Mouse (Mus musculus) midbrain, embryonic 16.5 days (tissue): ENCODE results near the gene Clba1. TPM values are rescaled to one million over a fixed set of nuclear protein-coding genes. Genes with fewer than 3 reads are reported as not detected.

Experiments used
- ATAC-seq: fragments of 200-750 bp; cut with Nextera tagmentation; 2 replicates; pipeline ENCODE4 v1.8.0; 2017; ENCODE audit warnings: moderate TSS enrichment
- H3K27ac ChIP-seq: fragments of 300-500 bp; sonication (generic); 2 replicates; pipeline ENCODE4 v1.5.1; 2014; ENCODE audit warnings: mild to moderate bottlenecking, low read length, mixed read lengths
- H3K27me3 ChIP-seq: fragments of 300-500 bp; sonication (generic); 2 replicates; pipeline ENCODE4 v1.6.1; 2014; ENCODE audit warnings: low read depth, low read length, mixed read lengths; ENCODE audit not compliant: control insufficient read depth, insufficient read depth
- H3K36me3 ChIP-seq: fragments of 300-500 bp; sonication (generic); 2 replicates; pipeline ENCODE4 v1.6.1; 2014; ENCODE audit warnings: mild to moderate bottlenecking, low read length, moderate library complexity, mixed read lengths; ENCODE audit not compliant: control insufficient read depth, insufficient read depth
- H3K4me1 ChIP-seq: fragments of 300-500 bp; sonication (generic); 2 replicates; pipeline ENCODE4 v1.6.1; 2014; ENCODE audit warnings: mild to moderate bottlenecking, low read length, mixed read lengths; ENCODE audit not compliant: control insufficient read depth, insufficient read depth
- H3K4me2 ChIP-seq: fragments of 300-500 bp; sonication (generic); 2 replicates; pipeline ENCODE4 v1.6.1; 2014; ENCODE audit warnings: mild to moderate bottlenecking, low read length, mixed read lengths
- H3K4me3 ChIP-seq: fragments of 300-500 bp; sonication (generic); 2 replicates; pipeline ENCODE4 v1.5.1; 2014; ENCODE audit warnings: low read depth, mild to moderate bottlenecking, low read length, moderate library complexity, mixed read lengths
- H3K9ac ChIP-seq: fragments of 300-500 bp; sonication (generic); 2 replicates; pipeline ENCODE4 v1.6.1; 2014; ENCODE audit warnings: low read depth, low read length, mixed read lengths
- H3K9me3 ChIP-seq: fragments of 300-500 bp; sonication (generic); replicated peaks from 2 replicates; pipeline ENCODE4 v1.6.1; 2014; ENCODE audit warnings: mild to moderate bottlenecking, low read length, mixed read lengths; ENCODE audit not compliant: control insufficient read depth, poor library complexity, severe bottlenecking
- WGBS: fragments of 180-500 bp; shearing (Covaris S2); extraction: QIAGEN DNeasy Blood & Tissue Kit; methylation state at CpG from one replicate; pipeline ENCODE4 v1.1.7; 2014; 5-methylcytosine and 5-hydroxymethylcytosine counted together
- polyA plus RNA-seq: library from polyadenylated mRNA; unstranded; fragments of >200 nt; fragmentation: Nextera tagmentation; extraction: Ambion mirVana; gene quantifications from 2 replicates; pipeline ENCODE4 v1.2.1, GENCODE M21; 2015

The Clba1 gene
- polyA plus RNA-seq, 1 experiment from 2014 or later: 25.2 TPM

DNA sequence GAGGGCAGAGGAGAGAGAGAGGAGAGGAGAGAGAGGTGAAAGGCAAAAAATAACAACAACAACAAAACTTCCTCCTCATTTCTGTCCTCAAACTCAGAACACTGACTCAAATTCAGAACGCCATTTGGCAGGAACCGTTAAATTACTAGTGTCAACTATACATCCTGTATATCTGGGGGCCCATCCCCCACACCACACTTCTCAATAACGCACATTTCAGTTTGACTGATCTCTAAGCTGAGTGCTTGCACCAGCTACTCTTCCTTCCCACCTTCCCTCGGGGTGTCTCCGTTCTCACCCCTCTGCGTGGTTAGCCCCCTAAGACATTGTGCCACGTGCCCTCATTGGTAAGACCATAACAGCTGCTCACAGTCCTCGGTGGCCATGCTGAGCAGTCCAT is 51.2 kb downstream of the Clba1 start:
- 83% methylated on average over 8 of the region's 8 CpGs for WGBS
- ATAC-seq: no peak
- Histone ChIP-seq H3K27ac (no peak overlapping the region), H3K27me3 (no peaks in the 10 kb centered on the region), H3K4me2 (no peak overlapping the region), H3K9me3 (no peaks in the 10 kb centered on the region), H3K9ac (no peak overlapping the region), H3K4me1 (no peaks in the 10 kb centered on the region), H3K4me3 (no peak overlapping the region), H3K36me3 (no peaks in the 10 kb centered on the region)

GRCm38 (mm10) chr12:112860765-112861164 is 52.0 kb downstream of the Clba1 start:
- Histone ChIP-seq H3K4me1 (no peaks in the 10 kb centered on the region), H3K4me2 (no peak overlapping the region), H3K27me3 (no peaks in the 10 kb centered on the region), H3K9ac (no peak overlapping the region), H3K9me3 (no peaks in the 10 kb centered on the region), H3K27ac (no peak overlapping the region), H3K4me3 (no peak overlapping the region), H3K36me3 (no peaks in the 10 kb centered on the region)
- no peak for ATAC-seq
- 74% methylated on average over 7 of the region's 7 CpGs for WGBS

- ATAC-seq: no peak
- H3K27ac ChIP-seq: no peak overlapping the region
- H3K4me2 ChIP-seq: no peak overlapping the region
- no peaks in the 10 kb centered on the region for H3K27me3 ChIP-seq
- no peaks in the 10 kb centered on the region for H3K36me3 ChIP-seq
- no peak overlapping the region for H3K4me3 ChIP-seq
- WGBS: 62% methylated on average over 9 of the region's 9 CpGs
- no peaks in the 10 kb centered on the region for H3K9me3 ChIP-seq
- no peak overlapping the region for H3K9ac ChIP-seq
- no peaks in the 10 kb centered on the region for H3K4me1 ChIP-seq
Observed at GRCm38 (mm10) chr12:112861911-112862321, 53.2 kb downstream of the Clba1 start.

DNA sequence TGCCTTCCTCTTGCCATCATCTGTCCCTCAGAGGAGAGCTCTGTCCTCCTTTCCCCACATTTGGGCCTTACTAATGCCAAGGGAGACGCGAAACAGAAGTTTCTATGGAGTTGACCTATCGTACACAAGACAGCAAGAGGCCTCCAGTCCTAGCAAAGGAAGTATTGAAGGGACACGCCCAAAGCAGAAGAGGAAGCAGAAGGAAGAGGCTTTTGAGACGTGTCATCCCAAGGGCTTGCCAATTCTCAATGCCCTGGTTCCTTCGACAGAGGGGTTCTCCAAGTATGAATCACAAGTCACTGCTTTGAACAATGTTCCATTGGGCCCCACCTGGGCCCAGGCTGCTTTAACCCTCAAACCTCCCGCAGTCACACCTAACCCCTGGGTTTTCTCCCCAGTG is 56.1 kb downstream of the Clba1 start:
- no peaks in the 10 kb centered on the region for H3K9me3 ChIP-seq
- no peak for ATAC-seq
- no peak overlapping the region for H3K9ac ChIP-seq
- H3K27me3 ChIP-seq: no peaks in the 10 kb centered on the region
- 94% methylated on average over 7 of the region's 7 CpGs for WGBS
- H3K4me3 ChIP-seq: no peak overlapping the region
- 0 out of 2 replicates have a peak, but pooled peaks cover under 1% of the 10 kb centered on the region for H3K4me1 ChIP-seq
- no peak overlapping the region for H3K4me2 ChIP-seq
- H3K36me3 ChIP-seq: no peaks in the 10 kb centered on the region
- no peak overlapping the region for H3K27ac ChIP-seq

Other genes with a start within 250 kb of the Clba1 start
- gene Inf2, start 220.2 kb upstream of the Clba1 start, polyA plus RNA-seq: 0.53 and 0.67 TPM in 2 replicates
- 4.0 and 4.2 TPM in 2 replicates for gene Adssl1, start 188.9 kb upstream of the Clba1 start, polyA plus RNA-seq
- 41.7 and 44.1 TPM in 2 replicates for gene Siva1, start 164.3 kb upstream of the Clba1 start, polyA plus RNA-seq
- gene Akt1, start 134.1 kb upstream of the Clba1 start, polyA plus RNA-seq: 58.7 and 60.4 TPM in 2 replicates
- gene Zbtb42, start 130.1 kb upstream of the Clba1 start, polyA plus RNA-seq: 0.73 and 1.2 TPM in 2 replicates
- gene Cep170b, start 88.5 kb upstream of the Clba1 start, polyA plus RNA-seq: 36.0 and 39.4 TPM in 2 replicates
- gene Pld4, start 48.3 kb upstream of the Clba1 start, polyA plus RNA-seq: 4.9 and 5.9 TPM in 2 replicates
- 1.4 and 2.0 TPM in 2 replicates for gene Ahnak2, start 6.3 kb upstream of the Clba1 start, polyA plus RNA-seq
- 32.6 and 37.6 TPM in 2 replicates for gene Cdca4, start 20.5 kb downstream of the Clba1 start, polyA plus RNA-seq
- 0.14 TPM in 1 of 2 replicates, not detected in the other for gene Gpr132, start 59.3 kb downstream of the Clba1 start, polyA plus RNA-seq
- 10.4 and 14.8 TPM in 2 replicates for gene Jag2, start 120.8 kb downstream of the Clba1 start, polyA plus RNA-seq
- 48.0 and 53.1 TPM in 2 replicates for gene Nudt14, start 133.2 kb downstream of the Clba1 start, polyA plus RNA-seq
- 55.5 and 58.8 TPM in 2 replicates for gene Btbd6, start 167.5 kb downstream of the Clba1 start, polyA plus RNA-seq
- 44.2 and 46.5 TPM in 2 replicates for gene Brf1, start 191.8 kb downstream of the Clba1 start, polyA plus RNA-seq
- 27.6 and 32.3 TPM in 2 replicates for gene Pacs2, start 205.6 kb downstream of the Clba1 start, polyA plus RNA-seq